Mouse (Mus musculus) 3T3-L1 (cell line): ENCODE measurements around the gene Oat.

Source experiments
- DNase-seq: peaks from one replicate; pipeline ENCODE4 v3.0.0-alpha.2; 2015; ENCODE audit warnings: low read depth, low spot score

Gene Oat

DNA sequence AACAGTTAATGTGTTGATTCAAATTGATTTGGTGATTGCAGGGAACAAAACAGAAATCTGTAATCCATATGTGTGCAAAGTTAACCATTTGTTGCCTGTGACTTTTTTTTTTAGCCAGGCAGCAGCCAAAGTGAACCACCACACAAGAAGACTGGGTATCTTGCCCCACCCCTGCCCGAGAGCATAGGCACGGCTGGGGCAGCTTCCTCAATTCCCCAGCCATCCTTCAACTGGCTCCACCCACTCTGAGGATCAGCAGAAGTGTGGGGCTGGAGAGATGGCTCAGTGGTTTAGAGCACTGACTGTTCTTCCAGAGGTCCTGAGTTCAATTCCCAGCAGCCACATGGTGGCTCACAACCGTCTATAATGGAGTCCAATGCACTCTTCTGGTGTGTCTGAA, 34.6 kb downstream of the Oat start:
- no peak for DNase-seq

DNA sequence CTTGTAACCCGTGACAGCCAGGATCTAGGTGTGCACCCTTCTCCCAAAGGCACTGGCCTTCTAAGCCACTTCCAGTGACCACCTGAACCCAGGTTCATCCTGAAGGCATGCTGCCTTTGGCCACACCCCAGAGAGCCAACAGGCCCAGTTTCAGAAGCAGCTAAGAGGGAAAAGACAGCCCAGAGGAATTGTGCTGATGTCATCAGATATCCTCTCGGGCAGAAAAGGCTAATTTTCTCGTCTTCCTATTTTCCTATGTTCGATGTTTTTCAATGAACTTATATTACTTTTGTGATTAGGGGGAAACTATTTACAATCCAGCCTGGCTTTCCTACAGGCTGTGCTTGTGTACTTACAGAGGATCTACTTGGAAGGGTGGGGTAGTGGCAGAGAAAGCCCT, 35.6 kb downstream of the Oat start:
- DNase-seq, result no peak

DNA sequence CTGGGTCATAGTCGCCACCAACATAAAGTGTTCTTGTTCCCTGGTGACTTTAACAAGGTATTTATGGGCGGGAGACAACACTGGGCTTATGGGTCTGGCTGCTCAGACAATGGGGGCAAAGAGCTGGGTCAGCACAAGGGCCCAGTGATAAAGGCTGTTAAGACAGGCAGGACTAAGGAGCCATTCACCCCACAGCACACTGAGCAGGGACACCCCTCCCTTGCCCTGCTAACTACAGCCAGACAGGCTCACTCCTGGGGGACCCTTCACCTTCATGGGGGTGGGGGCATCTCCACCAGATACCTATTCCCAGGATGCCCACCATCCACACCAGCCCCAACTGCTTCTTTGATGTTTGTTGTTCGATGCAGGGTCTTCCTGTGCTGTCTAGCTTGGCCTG, 47.0 kb downstream of the Oat start:
- no peak for DNase-seq

DNA sequence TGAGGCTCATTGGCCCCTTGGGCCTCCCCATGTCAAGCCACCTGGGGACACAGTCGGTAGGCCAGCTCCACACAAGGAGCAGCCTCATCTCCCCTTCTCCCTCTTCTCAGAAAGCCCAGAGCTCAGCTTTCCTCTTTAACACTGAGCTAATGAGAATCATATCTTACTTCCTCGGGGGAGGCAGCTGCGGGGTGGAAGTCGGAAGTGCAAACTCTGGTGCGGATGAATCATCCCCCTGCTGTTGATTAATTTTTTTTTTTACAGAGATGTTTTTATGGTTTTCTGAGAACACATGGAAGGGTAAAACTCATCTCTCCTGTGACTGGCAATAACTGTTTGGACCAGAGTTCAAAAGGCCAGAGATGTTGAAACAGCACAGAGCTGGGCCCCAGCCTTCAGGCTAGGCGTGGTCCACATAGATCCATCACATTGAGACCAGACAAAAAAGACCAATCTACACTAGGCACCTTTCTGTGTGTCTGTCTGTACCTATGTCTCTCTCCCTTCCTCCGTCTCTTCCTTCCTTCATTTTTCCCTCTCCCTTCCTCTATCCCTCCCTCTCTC, 62.7 kb downstream of the Oat start:
- peak; percentile 3 for DNase-seq

DNA sequence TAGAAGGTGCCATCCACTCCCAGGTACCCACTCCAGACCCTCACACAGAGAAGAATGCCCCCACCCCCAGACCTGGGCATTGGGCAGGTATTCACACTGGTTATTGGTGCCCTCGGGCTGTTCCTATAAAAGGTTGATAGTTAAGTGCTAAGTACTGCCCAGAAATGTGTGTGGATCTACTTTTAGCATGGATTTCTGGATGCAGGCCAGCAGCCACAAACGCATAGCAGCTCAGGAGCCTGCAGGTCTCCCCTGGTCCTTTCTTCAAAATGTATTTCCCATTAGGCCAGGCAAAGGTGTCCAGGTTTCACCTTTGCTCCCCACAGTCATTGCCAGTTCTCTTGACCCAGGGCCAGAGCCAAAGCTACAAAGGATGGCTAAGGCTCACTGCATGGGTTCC, 67.1 kb downstream of the Oat start:
- no peak for DNase-seq
